Mouse (Mus musculus) right cerebral cortex, postnatal 36 days (tissue): ENCODE measurements at regions not wholly inside any gene's neighbourhood (a gene's known extent, or its start where the extent isn't known, plus 50 kb on each side); places are given as distances from the start of the nearest gene placed in this dataset.
A peak's percentile ranks its signal among the peaks of the same experiment; 100 is the strongest.

Source experiments
- DNase-seq, 2 experiments: peaks; one replicate each; pipeline ENCODE4 v3.0.0; 2022; ENCODE audit warnings: low spot score in 2 of 2, mixed read lengths in 1 of 2

DNA sequence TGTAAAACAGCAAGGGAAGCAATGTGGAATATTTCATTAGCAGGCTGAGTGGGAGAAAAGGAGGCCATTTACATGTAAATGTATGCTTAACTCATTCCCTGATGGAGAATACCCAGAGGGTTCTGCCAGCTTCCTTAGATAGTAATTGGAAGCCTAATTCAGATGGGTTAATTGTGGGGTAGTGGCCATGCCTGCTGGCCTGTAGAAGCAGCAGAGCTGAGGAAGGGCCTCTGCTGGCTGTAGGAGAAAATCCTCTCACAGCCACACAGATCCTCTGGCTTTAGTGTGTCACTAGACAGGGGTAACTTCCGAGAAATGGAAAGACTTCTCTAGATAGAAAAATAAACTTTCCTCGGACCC lies 1588.7 kb upstream of the Got2 start:
- no peak for DNase-seq

DNA sequence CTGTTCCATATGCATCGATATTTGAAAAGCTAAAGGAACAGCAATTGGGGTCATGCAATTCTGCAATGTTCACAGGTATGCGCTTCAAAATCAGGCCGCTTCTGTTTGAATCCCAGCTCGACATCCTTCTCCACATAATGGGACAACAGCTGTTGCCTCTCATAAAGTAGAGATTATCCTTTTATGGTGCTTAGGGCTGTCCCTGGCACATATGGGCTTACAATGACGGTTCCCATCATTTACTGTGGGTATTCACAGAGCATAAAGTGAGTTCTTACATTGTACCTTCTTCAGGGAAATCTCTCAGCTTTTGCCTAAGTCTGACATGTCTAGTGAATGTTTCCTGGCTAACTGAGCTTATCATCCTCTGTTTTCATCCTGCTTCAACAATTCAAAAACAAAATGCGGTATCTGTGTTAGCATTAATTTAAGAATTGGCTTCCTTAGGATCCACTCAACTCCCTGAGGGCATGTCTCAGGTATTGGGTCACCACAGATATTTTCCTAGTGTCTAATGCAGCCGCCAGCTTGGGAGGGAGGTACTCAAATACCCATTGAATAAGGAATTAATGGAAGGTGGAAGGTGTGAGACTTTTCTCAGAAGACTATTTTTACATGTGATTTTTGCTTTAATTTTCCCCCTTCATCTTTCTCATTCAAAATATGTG lies 1588.2 kb upstream of the Got2 start:
- no peak for DNase-seq

DNA sequence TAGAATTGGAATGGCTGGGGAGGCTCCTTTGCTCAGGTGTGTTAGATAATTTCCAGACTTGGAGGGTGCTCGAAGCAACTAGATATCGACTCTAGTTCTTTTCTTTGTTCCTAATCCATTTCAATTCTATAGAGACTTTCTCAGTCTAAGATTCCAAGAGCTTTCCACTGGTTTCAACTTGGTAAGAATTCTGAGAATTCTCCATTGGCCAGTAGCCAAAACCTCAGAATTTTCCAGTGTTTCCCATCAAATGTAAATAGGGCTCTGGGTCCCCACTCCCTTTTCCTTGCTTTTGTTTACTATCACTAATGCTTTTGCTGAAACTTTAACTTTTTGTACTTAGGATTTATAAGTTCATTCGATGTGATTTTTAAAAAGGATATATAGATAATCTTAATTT lies 1585.0 kb upstream of the Got2 start:
- DNase-seq: no peak

DNA sequence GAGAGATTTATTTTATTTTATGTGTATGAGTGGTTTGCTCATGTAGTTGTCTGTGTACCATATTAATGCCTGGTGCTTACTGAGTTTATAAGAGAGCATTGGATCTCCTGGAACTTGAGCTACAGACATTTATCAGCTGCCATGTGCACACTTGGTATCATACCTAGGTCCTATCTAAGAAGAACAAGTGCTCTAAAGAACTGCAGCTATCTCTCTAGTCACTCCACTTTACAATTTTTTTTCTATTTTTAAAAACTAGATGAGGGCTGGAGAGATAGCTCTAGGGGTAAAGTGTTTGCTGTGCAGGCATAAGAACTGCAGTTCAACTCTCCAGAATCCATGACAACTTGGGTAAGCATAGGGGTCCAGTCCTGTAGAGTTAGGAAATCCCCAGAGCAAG lies 1573.1 kb upstream of the Got2 start:
- DNase-seq: no peak

DNA sequence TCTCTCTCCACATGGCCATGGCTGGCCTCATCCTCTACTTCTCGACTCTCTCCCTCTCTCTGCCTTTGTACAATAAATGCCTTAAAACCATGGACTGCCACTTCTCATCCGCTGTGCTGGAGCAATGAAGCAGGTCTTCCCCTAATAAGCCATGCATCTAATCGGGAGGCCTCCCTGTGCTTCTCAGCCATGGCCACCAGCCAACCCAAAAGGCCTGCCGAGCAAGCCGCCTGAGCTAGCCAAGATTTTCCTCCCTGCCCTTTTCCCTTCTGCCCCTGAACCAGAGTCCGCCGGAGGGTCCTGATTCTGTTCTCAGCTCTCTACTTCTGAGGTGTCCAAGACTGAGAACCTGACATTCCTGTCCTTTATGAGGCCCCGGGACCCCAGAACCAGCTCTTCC lies 1559.3 kb upstream of the Got2 start:
- DNase-seq: no peak

DNA sequence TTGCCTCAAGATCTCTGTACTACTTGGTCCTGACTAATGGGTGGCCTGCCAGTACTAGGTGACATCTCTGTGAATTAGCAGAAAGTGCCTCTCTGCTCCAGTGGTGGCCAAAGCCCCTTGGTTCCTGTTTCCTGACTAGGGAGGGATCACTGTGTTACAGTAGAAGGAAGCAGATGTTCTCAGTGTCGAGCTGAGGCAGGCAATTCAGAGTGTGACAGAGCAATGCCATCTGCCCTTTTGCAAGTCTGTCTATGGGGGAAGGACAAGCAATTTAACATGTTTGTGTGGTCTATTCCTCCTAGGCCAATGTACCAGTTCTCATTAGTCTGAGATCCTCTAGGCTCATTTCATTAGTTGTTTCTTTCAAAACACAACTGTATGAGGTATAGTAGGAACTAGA lies 1553.1 kb upstream of the Got2 start:
- DNase-seq: no peak

DNA sequence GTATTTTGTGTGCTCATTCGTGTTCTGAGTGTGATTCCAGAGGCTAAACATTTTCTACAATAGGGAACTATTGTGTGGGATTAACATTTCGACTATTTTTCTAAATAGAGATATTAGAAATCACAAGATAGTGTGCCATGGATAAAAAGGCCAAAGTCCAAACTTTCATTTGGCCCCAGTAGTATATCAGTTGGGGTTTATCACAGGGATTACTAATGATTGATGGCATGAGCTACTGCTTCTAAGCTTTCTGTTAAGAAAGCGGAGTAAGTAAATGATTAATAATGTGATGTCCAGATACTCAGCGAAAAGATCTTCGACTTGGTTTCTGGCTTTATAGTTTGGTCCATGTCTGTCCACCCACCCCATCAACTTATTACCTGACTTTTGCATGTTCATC lies 1545.2 kb upstream of the Got2 start:
- no peak for DNase-seq

DNA sequence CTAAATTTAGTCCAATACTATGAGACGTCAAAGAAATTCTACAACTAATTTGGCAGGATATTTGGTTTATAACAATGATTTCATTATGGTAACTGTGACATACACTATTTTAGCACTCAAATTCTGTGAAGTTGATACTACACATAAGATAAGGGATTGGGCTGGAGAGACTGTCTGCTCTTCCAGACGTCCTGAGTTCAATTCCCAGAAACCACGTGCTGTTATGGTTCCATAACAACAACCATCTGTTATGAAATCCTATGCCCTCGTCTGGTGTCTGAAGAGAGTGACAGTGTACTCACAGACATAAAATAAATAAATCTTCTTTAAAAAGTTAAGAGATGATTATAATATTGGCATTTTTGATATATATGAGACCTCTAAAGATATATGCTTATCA lies 1543.1 kb upstream of the Got2 start:
- no peak for DNase-seq

DNA sequence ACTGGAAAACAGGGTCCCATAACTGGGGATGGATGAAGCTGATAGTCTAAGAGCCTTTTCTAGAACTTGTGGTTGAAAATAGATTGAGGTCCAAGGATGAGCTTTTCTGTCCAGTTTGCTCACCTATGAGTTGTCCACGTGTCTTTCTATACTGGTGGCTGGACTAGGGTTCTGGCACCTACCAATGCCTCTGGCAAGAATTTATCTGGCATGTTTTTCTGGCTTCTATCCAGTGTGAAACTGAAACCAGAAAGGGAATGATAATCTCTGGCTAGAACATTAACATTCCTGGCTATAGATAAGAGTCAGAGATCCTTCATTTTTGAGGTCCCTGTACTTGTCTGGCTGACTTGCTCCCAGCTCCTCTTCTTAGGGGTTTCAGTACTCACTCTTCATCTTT lies 1534.0 kb upstream of the Got2 start:
- DNase-seq: no peak

DNA sequence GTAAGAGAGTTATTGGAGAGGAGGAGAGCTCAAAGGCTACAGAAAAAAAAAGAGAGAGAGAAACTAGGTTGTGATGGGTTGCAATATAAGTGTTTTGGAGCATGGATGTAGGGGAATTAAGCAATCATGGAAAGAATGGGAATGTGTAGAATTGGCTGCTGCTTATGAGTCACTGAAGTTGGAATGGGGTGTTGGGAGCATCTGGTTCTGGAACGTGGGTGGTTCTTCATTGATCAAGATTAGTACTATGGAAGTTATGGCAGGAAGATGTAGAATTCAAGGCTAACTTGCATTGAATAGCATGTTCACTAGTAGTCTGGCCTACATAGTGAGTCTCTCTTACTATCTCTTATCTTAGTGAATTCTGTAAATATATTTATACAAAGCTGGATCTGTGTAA lies 1526.4 kb upstream of the Got2 start:
- DNase-seq: no peak

DNA sequence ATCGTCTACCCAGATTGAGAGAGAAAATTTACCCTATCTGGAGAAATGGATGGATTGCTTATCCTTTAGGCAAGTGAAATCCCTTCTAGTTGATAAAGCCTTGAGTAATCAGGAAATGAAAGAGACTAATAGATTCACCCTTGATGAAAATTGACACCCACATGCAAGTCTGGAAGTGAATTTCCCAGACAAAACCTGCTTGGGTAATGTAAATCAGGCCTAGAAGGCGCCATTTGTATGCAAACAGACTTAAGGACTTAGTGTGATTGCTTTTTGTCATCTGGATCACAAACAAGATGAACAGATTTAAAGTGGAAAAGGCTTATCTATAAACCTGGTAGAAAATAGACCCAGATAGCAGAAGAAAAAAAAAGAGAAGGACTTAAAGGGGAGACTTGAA lies 1515.0 kb upstream of the Got2 start:
- no peak for DNase-seq

DNA sequence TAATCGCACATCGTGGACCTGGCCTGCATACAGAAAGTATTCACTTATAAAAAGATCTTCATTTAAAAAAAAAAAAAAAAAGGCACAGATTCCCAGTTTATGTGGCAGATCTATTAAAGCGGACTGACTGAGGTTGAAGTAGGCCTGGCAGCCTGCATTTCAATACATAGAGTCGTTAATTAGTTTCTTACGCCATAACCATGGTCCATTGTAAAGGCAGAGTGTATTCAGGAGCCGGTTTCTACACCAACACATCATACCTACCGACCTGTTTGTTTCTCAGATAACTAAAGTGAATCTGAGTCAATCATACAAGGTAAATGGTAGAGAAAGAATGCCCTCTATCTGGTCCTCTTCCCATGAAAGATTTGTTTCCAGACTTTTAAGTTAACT lies 1509.0 kb upstream of the Got2 start:
- no peak for DNase-seq

DNA sequence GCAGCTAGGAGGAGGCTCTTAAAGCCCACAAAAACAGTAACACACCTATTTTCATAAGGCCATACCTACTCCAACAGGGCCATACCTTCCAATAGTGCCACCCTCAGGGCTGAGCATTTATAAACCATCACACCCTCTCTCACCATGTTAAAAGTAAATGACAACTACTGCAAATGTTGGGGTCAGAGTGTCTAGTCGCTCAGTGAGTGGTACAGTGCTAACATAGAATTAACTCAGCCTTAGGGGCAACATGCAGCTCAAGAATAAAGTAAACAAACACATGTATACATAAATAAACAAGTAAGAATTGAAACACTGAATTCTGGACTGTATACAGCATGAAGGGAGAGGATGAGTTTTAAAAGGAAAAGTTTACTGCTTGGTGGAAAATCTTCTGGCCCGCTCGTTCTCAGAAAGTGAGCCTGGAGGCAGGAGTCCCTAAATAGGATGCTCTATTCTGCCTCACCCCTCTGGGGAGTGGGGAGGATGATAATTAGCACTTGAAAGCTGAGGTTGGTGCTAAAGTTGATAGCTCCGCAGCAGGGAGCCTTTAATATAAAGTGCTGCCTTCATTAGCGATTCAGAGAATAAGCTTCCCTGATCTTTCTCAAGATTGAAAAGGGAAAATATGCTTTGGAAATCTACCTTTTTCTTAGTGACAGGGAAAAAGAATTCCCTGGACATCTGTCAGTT lies 1508.4 kb upstream of the Got2 start:
- DNase-seq: no peak

DNA sequence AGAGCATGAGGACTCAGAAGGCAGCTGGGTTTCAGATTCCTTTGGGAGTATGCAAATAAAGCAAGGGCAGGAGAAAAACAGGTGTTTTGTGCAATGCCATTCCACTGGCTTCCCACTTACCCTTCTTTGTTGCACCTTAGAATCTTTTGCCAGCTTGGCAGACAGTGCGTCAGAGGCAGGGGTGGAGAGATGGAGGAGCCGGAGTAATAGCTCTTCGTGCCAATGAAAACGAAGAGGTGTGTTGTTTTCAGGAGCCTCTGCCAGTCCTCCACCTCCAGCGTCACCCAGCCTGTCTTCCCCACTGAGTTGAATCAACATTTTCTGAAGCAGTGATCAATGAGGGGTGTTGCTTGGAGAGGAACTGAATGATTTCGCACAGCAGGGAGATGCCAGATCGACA lies 1501.3 kb upstream of the Got2 start:
- peak; percentile 1 to 16 for DNase-seq

DNA sequence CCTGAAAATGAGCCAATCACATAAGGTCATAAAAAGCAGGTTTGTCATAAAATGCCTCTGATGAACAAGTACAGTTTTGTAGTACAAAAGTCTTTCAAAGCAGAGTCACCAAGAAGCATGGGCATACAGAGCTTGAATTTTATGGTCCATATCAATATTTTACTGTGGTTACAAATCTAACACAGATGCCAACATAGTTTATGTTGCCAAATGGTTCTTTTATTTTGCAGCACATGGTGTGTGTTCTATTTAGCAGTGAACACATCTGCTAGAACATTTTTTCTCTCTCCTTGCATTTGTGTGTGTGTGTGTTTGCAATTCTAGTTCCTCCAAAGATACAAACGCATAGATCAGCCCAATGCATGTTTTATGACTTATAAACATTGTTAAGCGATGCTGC lies 1500.8 kb upstream of the Got2 start:
- DNase-seq: no peak

DNA sequence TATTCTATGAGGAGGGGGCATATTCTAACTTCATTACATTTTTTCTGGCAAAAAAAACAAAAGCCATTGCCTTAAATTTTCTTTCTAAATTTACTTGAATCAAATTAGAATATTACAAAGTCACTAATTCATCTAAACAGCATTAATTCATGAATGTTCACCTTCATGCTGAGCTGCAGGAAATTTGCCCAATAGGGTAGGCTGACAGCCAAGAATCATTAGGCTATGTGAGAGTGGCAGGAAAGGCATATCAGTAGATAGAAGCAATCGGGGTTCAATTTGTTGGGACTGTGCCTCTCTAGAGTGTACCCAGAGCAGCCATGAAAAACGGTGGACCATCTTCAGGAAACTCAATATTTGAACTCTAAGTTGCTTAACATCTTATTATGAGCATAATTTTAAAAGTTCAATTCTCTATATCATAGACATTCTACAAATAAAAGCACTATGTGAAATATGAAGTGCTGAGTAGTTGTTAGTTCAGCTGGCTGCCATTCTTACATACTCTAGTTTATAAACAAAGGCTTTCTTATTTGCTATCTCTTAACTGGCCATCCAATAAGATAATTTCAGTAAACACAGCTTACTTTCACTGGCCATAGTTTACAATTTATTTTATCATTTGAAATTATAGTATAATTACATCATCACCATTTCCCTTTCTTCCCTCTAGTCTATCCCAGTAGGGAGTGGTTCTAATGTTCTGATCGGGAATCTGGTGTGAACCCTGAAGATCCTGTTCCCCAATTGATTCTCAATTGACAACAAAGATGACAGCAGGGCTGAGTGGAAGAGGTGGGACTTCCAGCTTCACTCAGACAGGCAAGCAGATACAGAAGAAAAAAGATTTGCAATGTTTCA lies 1486.8 kb upstream of the Got2 start:
- no peak for DNase-seq

DNA sequence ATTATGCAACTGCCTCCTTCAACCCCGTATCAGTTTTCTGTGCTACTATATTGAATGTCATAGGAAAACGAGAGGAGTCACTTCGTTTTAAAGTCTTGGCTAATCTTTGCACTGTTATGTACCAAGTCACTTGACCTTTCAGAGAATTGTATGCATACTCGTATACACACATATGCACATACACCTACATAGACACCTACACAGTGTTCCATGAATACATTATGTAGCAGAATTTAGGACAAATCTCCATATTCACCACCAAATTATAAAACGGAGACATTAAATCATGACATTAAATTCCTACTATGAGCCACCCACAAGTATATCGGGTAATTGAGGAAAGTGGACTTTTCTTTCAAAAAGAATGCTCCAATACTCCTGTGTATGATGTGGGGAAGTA lies 1458.3 kb upstream of the Got2 start:
- no peak for DNase-seq

DNA sequence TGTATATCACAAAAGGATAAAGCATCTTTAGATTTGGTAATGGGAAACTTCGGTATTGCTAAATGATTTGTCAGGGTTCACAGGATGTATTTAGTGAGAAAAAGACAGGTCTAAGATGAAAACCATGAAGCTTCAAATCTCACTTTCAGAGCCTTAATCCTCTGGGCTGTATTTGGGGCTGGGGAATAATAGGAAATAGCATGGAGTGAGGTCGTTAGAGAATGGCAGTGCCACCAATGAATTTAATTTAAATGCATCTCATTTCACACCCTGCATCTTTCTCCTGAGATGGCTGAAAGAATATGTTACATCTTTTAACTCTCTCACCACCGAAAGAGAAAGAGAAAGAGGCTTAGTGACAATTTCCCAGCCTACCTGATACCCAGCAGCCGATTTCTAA lies 1427.2 kb upstream of the Got2 start:
- no peak for DNase-seq

DNA sequence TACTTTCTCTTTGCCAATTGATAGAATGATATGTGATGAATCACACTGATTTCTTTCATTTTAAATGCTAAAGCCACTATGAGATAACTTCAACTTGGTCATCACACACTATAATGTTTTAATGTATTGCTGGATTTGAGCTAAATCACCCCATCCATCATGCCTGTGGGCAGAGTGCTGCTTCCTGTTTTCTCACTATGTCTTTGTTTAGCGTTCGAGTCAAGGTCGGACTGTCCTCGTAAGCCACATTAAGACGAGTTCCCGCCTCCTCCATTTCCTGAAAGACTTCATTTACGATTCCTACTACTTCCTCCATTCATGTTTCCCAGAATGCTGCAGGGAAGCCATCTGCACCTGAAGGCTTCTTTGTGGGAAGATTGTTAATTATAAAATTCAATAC lies 1420.0 kb upstream of the Got2 start:
- DNase-seq: no peak

DNA sequence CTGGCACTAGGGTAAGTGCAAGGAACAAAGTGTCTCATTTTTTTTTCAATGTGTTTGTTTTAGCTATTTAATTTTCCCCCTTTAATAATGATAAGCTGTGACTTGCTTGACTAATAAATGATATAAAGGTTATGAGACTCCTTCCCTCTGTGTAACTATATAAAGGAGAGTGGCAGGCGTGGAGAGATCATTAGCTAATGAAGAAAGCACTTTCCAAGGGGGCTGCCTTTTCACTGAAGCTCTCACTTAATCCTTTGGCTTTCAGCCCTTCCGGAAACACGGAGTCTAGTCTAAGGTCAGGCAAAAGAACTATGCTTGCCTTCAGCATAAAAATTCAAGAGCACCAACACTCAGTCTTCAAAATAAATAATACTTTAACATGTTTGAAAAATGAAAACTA lies 1382.2 kb upstream of the Got2 start:
- no peak for DNase-seq

DNA sequence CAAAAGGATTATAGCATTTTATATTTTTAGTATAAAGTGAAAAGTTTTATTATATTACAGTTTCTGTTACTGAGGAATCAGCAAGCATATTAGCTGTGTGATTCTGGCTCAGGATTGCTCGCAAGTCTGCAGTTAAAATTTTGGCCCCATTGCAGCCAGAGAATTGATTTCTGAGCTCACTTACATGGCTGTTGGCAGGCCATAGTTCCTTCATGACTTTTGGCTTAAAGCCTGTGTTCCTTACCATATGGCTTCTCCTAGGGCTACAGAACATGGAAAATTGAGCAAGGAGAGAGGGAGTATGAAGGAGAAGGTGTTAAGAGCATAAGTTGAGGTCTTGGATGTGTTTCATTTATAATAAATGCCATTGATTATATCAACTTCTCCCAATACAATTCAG lies 1372.6 kb upstream of the Got2 start:
- no peak for DNase-seq

DNA sequence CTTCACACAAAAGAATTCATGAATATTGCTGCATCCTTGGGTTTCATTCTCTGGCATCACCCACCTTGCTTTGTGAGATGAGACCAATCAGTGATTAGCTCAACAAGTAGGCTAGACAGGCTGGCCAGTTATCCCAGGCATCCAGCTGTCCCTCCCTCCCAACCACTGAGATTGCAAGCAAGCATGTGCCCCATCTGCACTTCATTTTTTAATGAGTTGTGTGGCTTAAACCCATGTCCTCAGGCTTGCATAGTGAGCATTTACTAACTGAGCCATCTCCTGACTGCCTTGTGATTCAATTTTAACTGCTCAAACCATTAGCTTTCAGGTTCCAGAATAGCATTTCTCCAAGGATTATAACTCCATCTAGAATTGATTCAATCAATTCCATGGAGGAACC lies 1365.8 kb upstream of the Got2 start:
- no peak for DNase-seq

DNA sequence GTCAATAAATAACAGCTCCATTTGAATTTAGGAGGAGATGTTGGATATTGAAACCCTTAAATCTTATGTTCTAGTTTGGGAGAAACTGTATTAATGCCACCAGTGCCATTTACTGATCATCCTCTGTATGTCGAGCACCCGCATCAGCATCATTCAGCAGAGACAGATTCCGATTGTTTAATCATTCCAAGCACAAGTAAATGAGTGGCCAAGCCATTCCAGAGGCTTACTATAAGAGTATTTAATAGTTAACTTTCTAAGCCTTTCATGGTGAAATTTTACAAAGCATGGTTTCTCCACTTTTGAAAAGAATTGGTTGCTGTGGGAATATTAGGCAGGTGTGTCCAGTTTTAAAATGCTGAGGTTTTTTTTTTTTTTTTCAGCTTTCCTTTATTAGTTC lies 1363.9 kb upstream of the Got2 start:
- no peak for DNase-seq
